Mouse (Mus musculus): ENCODE measurements around the gene Tuba1b. TPM values are rescaled to one million over a fixed set of nuclear protein-coding genes. Genes with fewer than 3 reads are reported as not detected.
"Not testable (repeated sequence)": the region's sequence is repeated elsewhere in the genome, so short reads cannot be mapped to it uniquely, and the experiment has no call there.

Gene Tuba1b
- polyA plus RNA-seq, 1 experiment from 2014 or later, result 1,719 TPM

DNA sequence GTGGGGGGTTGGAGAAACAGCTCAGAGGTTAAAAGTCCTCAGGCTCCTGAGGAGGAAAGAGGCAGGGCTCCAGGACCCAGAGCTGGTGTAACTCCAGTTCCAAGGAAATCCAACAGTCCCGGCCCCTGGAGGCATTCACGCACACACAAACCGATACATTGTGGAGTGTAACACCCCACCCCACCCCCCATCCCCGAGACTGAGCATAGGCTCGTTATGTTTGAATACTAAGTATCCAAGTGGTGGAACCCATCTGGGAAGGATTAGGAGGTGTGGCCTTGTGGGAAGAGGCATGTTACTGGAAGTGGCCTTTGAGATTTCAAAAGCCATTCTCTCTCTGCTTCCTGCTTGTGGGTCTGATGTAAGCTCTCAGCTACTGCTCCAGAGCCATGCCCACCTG lies 12.9 kb downstream of the Tuba1b start:
- H3K4me2 ChIP-seq (ENCODE audit: low read length), result no peak overlapping the region
- no peak overlapping the region for H3K4me3 ChIP-seq (ENCODE audit: low read depth, low read length)
- 57% methylated on average over 5 of the region's 5 CpGs for WGBS
- H3K9me3 ChIP-seq (replicated peaks; ENCODE audit: control insufficient read depth, low read length), result no peaks in the 10 kb centered on the region
- ATAC-seq (no peak), DNase-seq (ENCODE audit: low spot score) (no peak)
- H3K27ac ChIP-seq (ENCODE audit: low read depth, low read length), result no peak overlapping the region
- no peak overlapping the region for H3K9ac ChIP-seq (ENCODE audit: low read length)
- peaks cover 6% of the 10 kb centered on the region for H3K4me1 ChIP-seq (ENCODE audit: control insufficient read depth, insufficient read depth, low read length)
- no peaks in the 10 kb centered on the region for H3K27me3 ChIP-seq (replicated peaks; ENCODE audit: control insufficient read depth, insufficient read depth, low read length)
- no peaks in the 10 kb centered on the region for H3K36me3 ChIP-seq (ENCODE audit: control insufficient read depth, insufficient read depth, low read length)

GRCm38 (mm10) chr15:98918499-98918895 lies 15.9 kb downstream of the Tuba1b start:
- Histone ChIP-seq H3K27ac (ENCODE audit: low read depth, low read length) (peak overlapping the region; percentile 98), H3K4me1 (ENCODE audit: control insufficient read depth, insufficient read depth, low read length) (peaks cover 14% of the 10 kb centered on the region), H3K4me2 (ENCODE audit: low read length) (peak overlapping the region; percentile 44), H3K9ac (ENCODE audit: low read length) (peak overlapping the region; percentile 89), H3K4me3 (ENCODE audit: low read depth, low read length) (peak overlapping the region; percentile 98), H3K36me3 (ENCODE audit: control insufficient read depth, insufficient read depth, low read length) (peaks cover 14% of the 10 kb centered on the region)
- not testable (repeated sequence) for H3K27me3 ChIP-seq (replicated peaks; ENCODE audit: control insufficient read depth, insufficient read depth, low read length); DNase-seq (ENCODE audit: low spot score); H3K9me3 ChIP-seq (replicated peaks; ENCODE audit: control insufficient read depth, low read length); ATAC-seq
- WGBS, result 27% methylated on average over 8 of the region's 8 CpGs

DNA sequence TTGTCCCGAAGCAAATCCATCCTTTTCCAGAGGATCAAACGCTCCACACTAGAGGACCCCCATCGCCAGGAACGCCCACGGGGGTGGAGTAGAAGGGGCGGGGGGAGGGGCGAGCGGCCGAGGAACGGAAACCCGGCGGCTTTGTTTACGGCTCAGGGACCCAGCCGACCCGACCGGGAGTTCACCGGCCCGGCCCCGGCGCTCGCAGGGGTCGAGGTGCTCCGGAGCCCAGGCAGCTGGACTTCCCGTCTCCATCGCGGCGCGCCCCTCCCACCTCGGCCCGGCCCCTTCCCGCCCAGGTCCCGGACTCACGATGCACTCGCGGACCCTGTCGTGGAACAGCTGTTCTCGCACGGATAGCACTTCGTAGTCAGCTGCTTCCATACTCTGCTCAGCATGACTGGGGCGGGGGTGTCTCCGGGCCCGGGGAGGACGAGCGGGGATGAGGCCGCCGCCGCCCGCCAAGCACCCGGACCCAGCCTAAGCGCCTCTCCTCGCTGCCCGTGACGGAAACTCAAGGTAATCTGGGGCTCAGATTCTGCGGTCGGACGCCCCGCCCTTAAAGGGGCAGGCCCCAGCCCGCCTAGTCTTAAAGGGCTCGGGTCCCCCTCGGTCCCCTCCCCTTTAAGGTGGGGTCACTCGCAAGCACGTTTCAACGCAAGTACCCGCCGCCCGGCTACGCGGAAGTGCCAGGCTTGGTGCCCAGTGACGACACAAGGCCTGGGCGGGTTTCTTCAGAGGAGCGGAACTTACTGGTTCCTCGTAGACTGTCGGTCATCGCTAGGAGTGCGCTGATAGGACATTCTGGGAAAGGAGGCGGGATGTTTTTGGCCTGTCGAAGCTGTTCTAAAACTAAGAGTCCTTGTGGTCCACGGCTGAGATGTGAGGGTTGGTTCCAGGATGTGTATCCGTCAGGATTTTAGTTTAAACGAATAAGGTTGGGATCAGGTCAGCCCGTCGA lies 16.5 kb downstream of the Tuba1b start, which contains the start of gene Lmbr1l:
TSS of gene Lmbr1l (minus strand) at position 694 of the 961 bp plus-strand sequence.
- Histone ChIP-seq H3K4me1 (ENCODE audit: control insufficient read depth, insufficient read depth, low read length) (peaks cover 14% of the 10 kb centered on the region), H3K27ac (ENCODE audit: low read depth, low read length) (peak within 1 kb of the TSS; percentile 98), H3K9ac (ENCODE audit: low read length) (peak within 1 kb of the TSS; percentile 89), H3K9me3 (replicated peaks; ENCODE audit: control insufficient read depth, low read length) (no peaks in the 10 kb centered on the region), H3K4me3 (ENCODE audit: low read depth, low read length) (peak within 1 kb of the TSS; percentile 98), H3K4me2 (ENCODE audit: low read length) (peak within 1 kb of the TSS; percentile 76), H3K36me3 (ENCODE audit: control insufficient read depth, insufficient read depth, low read length) (peaks cover 21% of the 10 kb centered on the region), H3K27me3 (replicated peaks; ENCODE audit: control insufficient read depth, insufficient read depth, low read length) (no peaks in the 10 kb centered on the region)
- ATAC-seq, result peak; percentile 99
- DNase-seq (ENCODE audit: low spot score), result peak; percentile 100
- WGBS, result under 1% methylated on average over 82 of the region's 82 CpGs

GRCm38 (mm10) chr15:98917091-98917490 lies 17.3 kb downstream of the Tuba1b start:
- Histone ChIP-seq H3K9ac (ENCODE audit: low read length) (peak overlapping the region; percentile 89), H3K4me2 (ENCODE audit: low read length) (peak overlapping the region; percentile 76), H3K27me3 (replicated peaks; ENCODE audit: control insufficient read depth, insufficient read depth, low read length) (no peaks in the 10 kb centered on the region), H3K4me1 (ENCODE audit: control insufficient read depth, insufficient read depth, low read length) (peaks cover 14% of the 10 kb centered on the region), H3K36me3 (ENCODE audit: control insufficient read depth, insufficient read depth, low read length) (peaks cover 28% of the 10 kb centered on the region), H3K27ac (ENCODE audit: low read depth, low read length) (peak overlapping the region; percentile 98), H3K9me3 (replicated peaks; ENCODE audit: control insufficient read depth, low read length) (no peaks in the 10 kb centered on the region), H3K4me3 (ENCODE audit: low read depth, low read length) (peak overlapping the region; percentile 98)
- under 1% methylated on average over 14 of the region's 14 CpGs for WGBS
- ATAC-seq (no peak), DNase-seq (ENCODE audit: low spot score) (peak; percentile 32)

- Histone ChIP-seq H3K4me2 (ENCODE audit: low read length) (peak overlapping the region; percentile 76), H3K4me1 (ENCODE audit: control insufficient read depth, insufficient read depth, low read length) (peaks cover 14% of the 10 kb centered on the region), H3K4me3 (ENCODE audit: low read depth, low read length) (peak overlapping the region; percentile 98), H3K36me3 (ENCODE audit: control insufficient read depth, insufficient read depth, low read length) (peaks cover 39% of the 10 kb centered on the region), H3K27me3 (replicated peaks; ENCODE audit: control insufficient read depth, insufficient read depth, low read length) (no peaks in the 10 kb centered on the region), H3K9ac (ENCODE audit: low read length) (peak overlapping the region; percentile 89), H3K9me3 (replicated peaks; ENCODE audit: control insufficient read depth, low read length) (no peaks in the 10 kb centered on the region), H3K27ac (ENCODE audit: low read depth, low read length) (no peak overlapping the region)
- WGBS, result 94% methylated on average over 4 of the region's 4 CpGs
- ATAC-seq (no peak), DNase-seq (ENCODE audit: low spot score) (no peak)
These were observed 18.3 kb downstream of the Tuba1b start for GRCm38 (mm10) chr15:98916016-98916415.

GRCm38 (mm10) chr15:98914903-98915302 lies 19.5 kb downstream of the Tuba1b start:
- no peak overlapping the region for H3K9ac ChIP-seq (ENCODE audit: low read length)
- DNase-seq (ENCODE audit: low spot score) (no peak), ATAC-seq (no peak)
- H3K4me3 ChIP-seq (ENCODE audit: low read depth, low read length), result no peak overlapping the region
- peaks cover 50% of the 10 kb centered on the region for H3K36me3 ChIP-seq (ENCODE audit: control insufficient read depth, insufficient read depth, low read length)
- no peaks in the 10 kb centered on the region for H3K9me3 ChIP-seq (replicated peaks; ENCODE audit: control insufficient read depth, low read length)
- peaks cover 14% of the 10 kb centered on the region for H3K4me1 ChIP-seq (ENCODE audit: control insufficient read depth, insufficient read depth, low read length)
- WGBS, result 92% methylated on average over 6 of the region's 6 CpGs
- H3K27ac ChIP-seq (ENCODE audit: low read depth, low read length), result no peak overlapping the region
- H3K4me2 ChIP-seq (ENCODE audit: low read length), result no peak overlapping the region
- H3K27me3 ChIP-seq (replicated peaks; ENCODE audit: control insufficient read depth, insufficient read depth, low read length), result no peaks in the 10 kb centered on the region

DNA sequence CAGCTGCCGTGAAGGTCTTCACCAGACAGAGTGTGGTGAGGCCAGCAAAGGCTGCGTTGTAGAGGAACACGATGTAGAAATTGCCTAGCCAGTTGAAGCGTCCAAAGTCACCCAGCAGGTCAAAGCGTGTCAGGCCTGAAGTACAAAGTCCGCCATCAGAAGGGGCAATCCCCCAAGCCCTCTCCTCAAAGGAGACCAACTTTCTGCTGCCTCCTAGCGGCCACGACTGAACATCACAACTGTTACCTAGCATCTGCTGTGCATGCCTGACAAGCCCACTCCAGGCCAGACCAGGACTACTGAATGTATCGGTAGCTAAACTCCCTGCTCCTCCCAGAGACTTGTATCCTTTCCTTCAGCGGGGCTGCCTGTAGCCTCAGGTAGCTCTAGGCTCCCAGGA lies 29.7 kb downstream of the Tuba1b start:
- Histone ChIP-seq H3K36me3 (ENCODE audit: control insufficient read depth, insufficient read depth, low read length) (peaks cover 68% of the 10 kb centered on the region), H3K27me3 (replicated peaks; ENCODE audit: control insufficient read depth, insufficient read depth, low read length) (peaks cover 2% of the 10 kb centered on the region; the same call in 1 of the 2 replicates), H3K4me3 (ENCODE audit: low read depth, low read length) (no peak overlapping the region), H3K9me3 (replicated peaks; ENCODE audit: control insufficient read depth, low read length) (no peaks in the 10 kb centered on the region), H3K9ac (ENCODE audit: low read length) (no peak overlapping the region), H3K4me1 (ENCODE audit: control insufficient read depth, insufficient read depth, low read length) (no peaks in the 10 kb centered on the region), H3K4me2 (ENCODE audit: low read length) (no peak overlapping the region), H3K27ac (ENCODE audit: low read depth, low read length) (no peak overlapping the region)
- DNase-seq (ENCODE audit: low spot score) (peak; percentile 76), ATAC-seq (peak; percentile 54; the same call in 1 of the 2 replicates)
- WGBS, result 24% methylated on average over 10 of the region's 10 CpGs

DNA sequence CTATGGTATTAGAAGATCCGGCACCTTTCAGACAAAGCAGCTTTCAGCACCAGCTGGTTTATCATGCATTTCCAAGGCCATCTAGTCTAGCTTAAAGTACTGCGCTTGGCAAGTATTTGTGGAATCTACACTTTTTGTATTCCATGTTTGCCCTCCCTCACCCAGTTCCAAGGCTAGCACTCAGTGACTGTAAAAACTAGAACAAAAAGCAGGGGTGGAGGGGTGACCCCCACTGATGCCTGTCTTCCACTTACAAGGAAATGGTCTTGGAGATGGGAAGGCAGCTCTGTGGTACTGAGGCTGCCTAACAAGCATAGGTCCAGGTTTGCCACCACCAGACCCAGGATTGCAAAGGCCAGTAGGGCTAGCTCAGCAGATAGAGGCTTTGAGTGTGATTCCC lies 31.8 kb downstream of the Tuba1b start:
- no peak overlapping the region for H3K4me3 ChIP-seq (ENCODE audit: low read depth, low read length)
- H3K27ac ChIP-seq (ENCODE audit: low read depth, low read length), result no peak overlapping the region
- H3K27me3 ChIP-seq (replicated peaks; ENCODE audit: control insufficient read depth, insufficient read depth, low read length), result peaks cover 22% of the 10 kb centered on the region
- H3K4me1 ChIP-seq (ENCODE audit: control insufficient read depth, insufficient read depth, low read length), result no peaks in the 10 kb centered on the region
- DNase-seq (ENCODE audit: low spot score) (no peak), ATAC-seq (no peak)
- H3K4me2 ChIP-seq (ENCODE audit: low read length), result no peak overlapping the region
- H3K9me3 ChIP-seq (replicated peaks; ENCODE audit: control insufficient read depth, low read length), result no peaks in the 10 kb centered on the region
- H3K36me3 ChIP-seq (ENCODE audit: control insufficient read depth, insufficient read depth, low read length), result peaks cover 47% of the 10 kb centered on the region
- H3K9ac ChIP-seq (ENCODE audit: low read length), result no peak overlapping the region
- 90% methylated on average over 2 of the region's 2 CpGs for WGBS

DNA sequence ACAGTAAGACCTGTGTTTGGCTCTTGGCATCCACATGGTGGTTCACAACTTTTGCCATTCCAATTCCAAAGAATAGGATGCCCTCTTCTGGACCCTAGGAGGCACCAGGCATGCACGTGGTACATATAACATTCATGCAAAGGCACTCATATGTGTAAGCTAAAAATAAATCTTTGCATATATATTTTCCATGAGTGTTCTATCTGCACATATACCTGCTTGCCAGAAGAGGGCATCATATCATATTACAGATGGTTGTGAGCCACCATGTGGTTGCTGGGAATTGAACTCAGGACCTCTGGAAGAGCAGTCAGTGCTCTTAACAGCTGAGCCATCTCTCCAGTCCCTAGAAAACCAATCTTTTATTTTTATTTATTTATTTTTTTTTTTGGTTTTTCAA lies 32.8 kb downstream of the Tuba1b start:
- no peaks in the 10 kb centered on the region for H3K9me3 ChIP-seq (replicated peaks; ENCODE audit: control insufficient read depth, low read length)

More for the DNA sequence above, 32.8 kb downstream of the Tuba1b start:
- ATAC-seq, result no peak
- WGBS, result 60% methylated on average over 1 of the region's 1 CpGs
- DNase-seq (ENCODE audit: low spot score), result no peak
- peaks cover 36% of the 10 kb centered on the region for H3K36me3 ChIP-seq (ENCODE audit: control insufficient read depth, insufficient read depth, low read length)
- H3K9ac ChIP-seq (ENCODE audit: low read length), result no peak overlapping the region
- H3K4me1 ChIP-seq (ENCODE audit: control insufficient read depth, insufficient read depth, low read length), result no peaks in the 10 kb centered on the region
- H3K4me2 ChIP-seq (ENCODE audit: low read length), result no peak overlapping the region
- H3K27ac ChIP-seq (ENCODE audit: low read depth, low read length), result no peak overlapping the region
- no peak overlapping the region for H3K4me3 ChIP-seq (ENCODE audit: low read depth, low read length)
- peaks cover 32% of the 10 kb centered on the region for H3K27me3 ChIP-seq (replicated peaks; ENCODE audit: control insufficient read depth, insufficient read depth, low read length)

Data from forebrain, embryonic 14.5 days (tissue).